Mouse (Mus musculus) CD4-positive naive resting alpha-beta T cell, adult 76 days (primary cell): ENCODE results near the gene Gm36210. TPM values are rescaled to one million over a fixed set of nuclear protein-coding genes. Genes with fewer than 3 reads are reported as not detected.

ENCODE experiments used
- total RNA-seq: library from RNA; stranded (reverse); gene quantifications from one replicate; pipeline ENCODE4 v1.2.4, GENCODE M21; 2023

Gm36210 gene
- not detected for total RNA-seq

DNA sequence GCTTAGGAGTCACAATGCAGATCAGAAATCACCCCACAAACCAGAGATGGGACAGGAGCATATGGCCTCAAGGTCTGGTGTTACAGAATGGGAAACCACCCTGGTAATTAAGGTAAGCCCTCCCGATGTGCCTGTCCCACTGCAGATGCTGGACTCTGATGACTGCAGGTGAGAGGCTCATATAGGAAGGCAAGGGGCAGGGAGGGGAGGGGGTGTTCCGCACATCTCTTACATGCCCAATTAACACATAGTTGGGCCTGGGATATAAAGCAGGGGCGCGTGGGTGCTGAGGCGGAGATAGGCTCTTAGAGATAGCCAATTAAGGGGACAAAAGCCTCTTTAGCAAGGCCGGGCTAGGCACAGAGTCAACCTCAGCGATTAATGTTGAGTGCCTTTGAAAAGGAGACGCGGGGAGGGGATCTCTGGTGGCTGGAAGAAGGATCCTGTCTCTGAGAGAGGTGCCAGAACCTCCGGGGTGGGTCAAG is at the start of gene Gm36210:
Gene Gm36210 (minus strand): TSS at position 51 of the 485 bp plus-strand sequence.

DNA sequence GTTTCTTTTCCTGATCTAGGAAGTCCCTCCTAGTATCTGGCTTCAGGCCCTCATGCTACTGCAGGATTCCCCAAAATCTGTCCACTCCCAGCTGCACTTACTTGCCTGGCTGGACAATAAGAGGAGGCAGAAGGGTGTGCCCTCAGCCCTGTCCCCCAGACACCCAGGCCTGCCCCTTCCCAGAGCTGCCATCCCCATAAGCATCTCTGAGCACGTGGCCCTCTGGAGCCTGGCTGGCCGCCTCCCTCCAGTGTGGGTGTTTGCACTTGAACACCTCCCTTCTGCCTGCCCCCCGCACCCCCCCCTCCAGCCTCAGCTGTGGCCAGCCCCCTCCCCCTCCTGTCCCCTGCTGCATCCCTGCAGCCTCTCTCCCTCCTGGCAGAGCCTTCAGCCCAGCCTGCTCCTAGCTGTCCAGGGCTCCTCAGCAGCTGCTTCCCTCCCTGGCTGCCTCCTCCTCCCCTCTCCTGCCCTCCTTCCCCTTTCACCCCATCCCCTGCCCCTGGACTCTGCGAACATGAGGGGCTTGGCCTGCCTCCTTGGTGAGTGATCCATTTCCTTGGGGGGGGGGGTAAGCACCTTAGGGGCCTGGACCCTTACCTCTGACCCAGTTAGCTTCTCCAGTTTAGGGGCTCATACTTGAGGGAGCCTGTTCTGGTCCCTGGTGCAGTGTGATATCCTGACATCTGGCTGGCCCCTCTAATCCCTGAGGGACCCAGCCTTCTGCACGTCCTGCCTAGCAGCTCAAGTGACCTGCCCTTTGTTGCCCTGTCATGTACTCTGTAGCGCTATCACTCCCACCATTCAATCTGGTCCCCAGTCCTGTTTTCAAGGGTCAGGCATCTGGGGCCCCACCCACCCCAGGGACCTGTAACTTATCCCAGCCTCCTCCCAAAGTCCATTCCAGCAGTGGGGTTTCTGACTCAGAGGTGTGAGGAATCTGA is 19.4 kb upstream of the Gm36210 start, which contains the start of gene Ssc5d:
Gene Ssc5d (plus strand): TSS at position 345 of the 941 bp plus-strand sequence.

DNA sequence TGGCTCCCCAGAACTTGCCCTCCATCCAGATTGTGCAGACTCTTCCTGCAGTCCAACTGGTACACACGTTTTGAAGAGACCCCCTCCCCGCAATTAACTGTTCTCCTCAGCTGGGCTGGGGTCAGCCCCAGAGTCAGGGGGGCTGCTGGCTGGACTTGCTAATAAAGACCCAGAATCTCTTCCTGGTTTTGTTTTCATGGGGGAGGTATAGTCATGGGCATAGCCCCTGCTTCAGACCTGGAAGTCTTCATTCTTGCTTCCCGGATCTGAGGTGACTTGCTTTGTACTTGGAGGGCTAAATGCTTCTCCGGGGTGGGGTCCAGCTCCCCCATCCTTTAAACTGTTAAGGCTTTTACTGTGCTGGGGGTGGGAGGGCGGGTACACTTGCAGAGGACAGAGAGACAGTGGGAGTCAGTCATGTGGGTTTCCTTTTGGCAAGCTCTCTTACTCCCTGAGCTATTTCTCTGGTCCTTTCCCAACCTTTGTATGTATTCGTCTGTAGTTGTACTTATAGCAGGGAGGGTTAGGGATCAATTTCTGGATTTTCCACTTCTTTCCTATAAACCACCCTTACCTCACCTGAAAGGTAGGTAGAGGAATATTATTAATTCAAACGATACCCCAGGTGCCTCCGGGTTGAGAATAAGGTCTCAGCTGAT is 15.6 kb upstream of the Gm36210 start, which contains the start of gene Nat14:
Gene Nat14 (plus strand): TSS at position 205 of the 659 bp plus-strand sequence.

DNA sequence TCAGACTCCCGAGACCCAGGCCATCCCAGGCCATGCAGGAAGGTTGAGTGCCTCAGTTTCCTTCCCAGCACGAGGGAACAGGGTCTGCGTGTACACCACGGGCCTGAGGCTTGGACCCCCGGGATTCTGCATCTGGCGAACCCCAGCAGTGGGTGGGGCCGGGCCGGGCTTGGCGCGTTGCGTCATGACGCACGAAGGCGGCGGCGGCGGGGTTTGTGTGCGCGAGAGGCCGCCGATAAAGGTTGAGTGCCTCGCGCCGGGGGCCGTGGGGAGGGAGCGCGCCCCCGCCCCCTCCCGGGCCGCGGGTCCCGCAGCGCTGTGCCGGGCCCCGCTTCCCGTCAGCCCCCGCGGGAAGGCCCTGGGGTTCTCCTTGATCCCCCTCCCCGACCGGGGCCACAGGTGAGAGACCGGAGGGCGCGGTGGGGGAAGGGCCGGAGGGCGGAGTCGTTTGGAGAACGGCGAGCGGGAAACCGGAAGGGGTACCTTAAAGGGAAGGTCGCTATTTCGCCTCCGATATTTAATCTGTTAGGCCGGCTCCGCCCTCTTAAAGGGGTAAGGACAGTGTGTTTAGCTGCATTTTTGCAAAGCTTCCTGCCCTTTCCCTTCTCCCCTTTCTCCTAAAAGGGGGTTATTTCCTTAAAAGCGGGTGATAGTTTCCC is 8.8 kb upstream of the Gm36210 start, which contains the start of gene Zfp628:
Gene Zfp628 (plus strand): TSS at position 211 of the 659 bp plus-strand sequence.

DNA sequence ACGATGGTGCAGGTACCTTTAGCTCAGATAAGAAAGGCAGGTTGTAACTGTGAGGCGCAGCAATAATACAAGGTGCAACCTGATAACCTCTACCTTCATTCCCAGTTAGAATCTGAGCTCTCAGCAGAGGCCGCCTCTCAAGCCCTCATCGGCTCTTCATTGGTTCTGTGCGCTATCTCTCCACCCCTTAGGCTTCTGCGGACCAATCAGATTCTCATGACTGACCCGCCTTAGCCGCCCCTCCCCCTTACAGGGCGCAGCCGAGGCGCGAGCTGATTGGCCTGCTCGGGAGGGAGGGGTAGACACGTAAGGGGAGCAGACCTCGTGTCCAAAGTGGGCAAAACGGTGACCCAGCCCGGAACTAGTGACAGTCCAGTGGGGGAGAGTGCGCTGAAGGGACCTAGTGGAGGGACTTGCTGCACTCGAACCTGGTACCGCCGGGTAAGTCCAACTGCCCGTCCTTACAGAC is 29.5 kb downstream of the Gm36210 start, which contains the start of gene Isoc2a:
Gene Isoc2a (plus strand): TSS at position 401 of the 469 bp plus-strand sequence.

DNA sequence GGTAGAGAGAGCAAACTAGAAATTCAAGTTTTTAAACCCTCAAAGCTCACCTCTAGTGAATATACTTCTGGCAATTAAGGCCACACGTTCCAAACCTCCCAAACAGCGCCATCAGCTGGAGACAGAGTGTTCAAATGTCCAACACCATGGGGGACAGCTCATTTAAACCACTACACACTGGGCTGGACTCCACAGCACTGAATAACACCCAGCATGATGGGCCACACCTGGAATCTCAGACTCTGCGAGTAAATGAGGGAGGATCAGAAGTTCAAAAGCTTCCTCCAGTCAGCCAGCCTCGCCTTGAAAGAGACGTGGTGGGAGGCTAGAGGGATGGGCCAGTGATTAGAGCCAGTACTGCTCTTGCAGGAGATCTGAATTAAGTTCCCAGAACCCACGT is 36.2 kb downstream of the Gm36210 start, which contains the start of gene Isoc2b:
Gene Isoc2b (minus strand): TSS at position 126 of the 400 bp plus-strand sequence.

Other genes starting within 250 kb of the Gm36210 start
- gene Ppp6r1, start 247.5 kb downstream of the Gm36210 start, total RNA-seq: 282 TPM
- 71.8 TPM for gene Hspbp1, start 221.4 kb downstream of the Gm36210 start, total RNA-seq
- gene Brsk1, start 215.9 kb downstream of the Gm36210 start, total RNA-seq: not detected
- 0.76 TPM for gene Tmem150b, start 181.3 kb downstream of the Gm36210 start, total RNA-seq
- gene Kmt5c, start 166.4 kb downstream of the Gm36210 start, total RNA-seq: 61.4 TPM
- 1.9 TPM for gene Cox6b2, start 153.4 kb downstream of the Gm36210 start, total RNA-seq
- not detected for gene Fam71e2, start 135.2 kb downstream of the Gm36210 start, total RNA-seq
- gene Il11, start 123.7 kb downstream of the Gm36210 start, total RNA-seq: not detected
- not detected for gene Tmem190, start 123.6 kb downstream of the Gm36210 start, total RNA-seq
- gene Tmem238, start 116.9 kb downstream of the Gm36210 start, total RNA-seq: 1.7 TPM
- 1,948 TPM for gene Rpl28, start 113.6 kb downstream of the Gm36210 start, total RNA-seq
- gene Ube2s, start 93.9 kb downstream of the Gm36210 start, total RNA-seq: 177 TPM
- gene Shisa7, start 61.8 kb downstream of the Gm36210 start, total RNA-seq: 0.44 TPM
- 5.8 TPM for gene Isoc2b, start 36.3 kb downstream of the Gm36210 start, total RNA-seq
- 9.6 TPM for gene Isoc2a, start 29.4 kb downstream of the Gm36210 start, total RNA-seq
- gene Zfp628, start 8.7 kb upstream of the Gm36210 start, total RNA-seq: 42.6 TPM
- 12.2 TPM for gene Nat14, start 15.5 kb upstream of the Gm36210 start, total RNA-seq
- 0.38 TPM for gene Ssc5d, start 19.3 kb upstream of the Gm36210 start, total RNA-seq
- gene Sbk2, start 57.9 kb upstream of the Gm36210 start, total RNA-seq: 0.23 TPM
- not detected for gene Sbk3, start 64.7 kb upstream of the Gm36210 start, total RNA-seq
- gene Zfp579, start 89.6 kb upstream of the Gm36210 start, total RNA-seq: 28.5 TPM
- gene Zfp524, start 107.9 kb upstream of the Gm36210 start, total RNA-seq: 10.3 TPM
- gene Fiz1, start 108.2 kb upstream of the Gm36210 start, total RNA-seq: 59.9 TPM
- gene Gm44973, start 109.0 kb upstream of the Gm36210 start, total RNA-seq: not detected
- gene Zfp865, start 113.9 kb upstream of the Gm36210 start, total RNA-seq: 59.4 TPM
- gene Ccdc106, start 114.0 kb upstream of the Gm36210 start, total RNA-seq: 0.23 TPM
- 1.7 TPM for gene 4632433K11Rik, start 127.6 kb upstream of the Gm36210 start, total RNA-seq
- gene Zfp784, start 131.9 kb upstream of the Gm36210 start, total RNA-seq: 7.5 TPM
- gene Zfp580, start 145.0 kb upstream of the Gm36210 start, total RNA-seq: 2.5 TPM
- gene U2af2, start 155.6 kb upstream of the Gm36210 start, total RNA-seq: 436 TPM
- 114 TPM for gene Epn1, start 173.7 kb upstream of the Gm36210 start, total RNA-seq
- gene Rfpl4, start 210.4 kb upstream of the Gm36210 start, total RNA-seq: not detected
- not detected for gene Rasl2-9, start 219.4 kb upstream of the Gm36210 start, total RNA-seq
- gene Vmn1r55, start 243.2 kb upstream of the Gm36210 start, total RNA-seq: not detected